Mouse (Mus musculus) embryonic facial prominence, embryonic 12.5 days (tissue): Measurements from ENCODE around the gene Rdx. TPM values are rescaled to one million over a fixed set of nuclear protein-coding genes. Genes with fewer than 3 reads are reported as not detected.

Source experiments
- ATAC-seq: fragments of 200-750 bp; cut with Nextera tagmentation; 2 replicates; pipeline ENCODE4 v1.8.0; 2017; ENCODE audit not compliant: insufficient number of reproducible peaks, insufficient read depth, low FRiP score, low TSS enrichment
- H3K27ac ChIP-seq: fragments of 300-500 bp; sonication (generic); 2 replicates; pipeline ENCODE4 v1.5.1; 2016; ENCODE audit warnings: mild to moderate bottlenecking
- H3K27me3 ChIP-seq: fragments of 300-500 bp; sonication (generic); 2 replicates; pipeline ENCODE4 v1.6.1; 2016; ENCODE audit warnings: mild to moderate bottlenecking, moderate library complexity
- H3K36me3 ChIP-seq: fragments of 300-500 bp; sonication (generic); 2 replicates; pipeline ENCODE4 v1.6.1; 2016; ENCODE audit warnings: mild to moderate bottlenecking
- H3K4me1 ChIP-seq: fragments of 300-500 bp; sonication (generic); 2 replicates; pipeline ENCODE4 v1.6.1; 2016
- H3K4me2 ChIP-seq: fragments of 300-500 bp; sonication (generic); replicated peaks from 2 replicates; pipeline ENCODE4 v1.6.1; 2016; ENCODE audit warnings: mild to moderate bottlenecking, moderate library complexity
- H3K4me3 ChIP-seq: fragments of 300-500 bp; sonication (generic); 2 replicates; pipeline ENCODE4 v1.5.1; 2016; ENCODE audit warnings: mild to moderate bottlenecking
- H3K9ac ChIP-seq: fragments of 300-500 bp; sonication (generic); 2 replicates; pipeline ENCODE4 v1.6.1; 2016; ENCODE audit warnings: mild to moderate bottlenecking, moderate library complexity
- H3K9me3 ChIP-seq: fragments of 300-500 bp; sonication (generic); 2 replicates; pipeline ENCODE4 v1.6.1; 2016; ENCODE audit warnings: mild to moderate bottlenecking, moderate library complexity
- WGBS: fragments of 180-500 bp; shearing (Covaris S2); methylation state at CpG from one replicate; pipeline ENCODE4 v1.1.7; 2016; 5-methylcytosine and 5-hydroxymethylcytosine counted together
- microRNA-seq: library from miRNA; unstranded; fragments of <30 nt; microRNA quantifications from one replicate; pipeline ENCODE4, GENCODE M21; 2017
- polyA plus RNA-seq: library from polyadenylated mRNA; unstranded; fragments of >200 nt; fragmentation: Nextera tagmentation; extraction: Ambion mirVana; gene quantifications from 2 replicates; pipeline ENCODE4 v1.2.1, GENCODE M21; 2016

Rdx gene
- polyA plus RNA-seq, 1 experiment from 2014 or later = 147 TPM

DNA sequence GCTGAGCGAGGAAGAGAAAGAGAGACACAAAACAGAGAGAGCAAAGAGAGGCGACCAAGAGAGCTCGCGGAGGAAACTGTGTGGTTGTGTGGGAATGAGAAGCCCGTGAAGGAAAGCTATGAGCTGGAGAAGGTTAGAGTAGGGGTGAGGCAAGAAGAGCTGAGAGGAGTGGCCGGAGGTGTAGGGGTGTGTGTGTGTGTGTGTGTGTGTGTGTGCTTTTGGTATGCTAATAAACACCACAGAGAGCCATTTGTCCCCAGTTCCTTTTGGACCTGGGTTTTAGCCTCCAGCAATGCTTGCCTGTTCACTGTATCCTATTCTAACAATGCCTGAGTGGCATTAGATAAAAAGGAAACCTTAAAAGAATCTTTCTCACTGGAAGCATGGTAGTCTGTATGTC is 78.3 kb downstream of the Rdx start:
- peaks cover 8% of the 10 kb centered on the region; the same call in 1 of the 2 replicates for H3K36me3 ChIP-seq
- 84% methylated on average over 6 of the region's 6 CpGs for WGBS

DNA sequence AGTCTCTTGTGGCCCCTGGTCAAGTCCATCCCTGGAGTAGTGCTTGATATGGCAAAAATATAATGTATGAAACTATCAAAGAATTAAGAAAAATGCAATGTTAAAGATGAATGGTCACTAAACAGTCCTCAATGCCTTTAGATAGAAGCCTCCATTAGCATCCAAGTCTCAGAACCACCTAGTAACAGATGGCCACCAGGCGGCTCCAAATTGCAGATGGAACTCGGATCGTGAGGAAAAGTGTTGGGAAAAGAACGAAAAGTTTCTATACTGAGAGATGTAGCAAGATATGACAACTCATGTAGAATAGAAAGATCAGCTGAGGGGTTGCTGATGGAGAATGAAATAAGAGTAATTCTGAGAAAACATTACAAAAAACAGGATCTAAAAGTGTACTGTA is 83.4 kb downstream of the Rdx start:
- no peaks in the 10 kb centered on the region for H3K27me3 ChIP-seq
- H3K4me1 ChIP-seq = no peaks in the 10 kb centered on the region
- H3K27ac ChIP-seq = no peak overlapping the region
- no peak for ATAC-seq
- WGBS = 77% methylated on average over 4 of the region's 4 CpGs
- H3K4me3 ChIP-seq = no peak overlapping the region
- peaks cover 4% of the 10 kb centered on the region; the same call in 1 of the 2 replicates for H3K36me3 ChIP-seq
- no peak overlapping the region for H3K4me2 ChIP-seq
- H3K9ac ChIP-seq = no peak overlapping the region
- no peaks in the 10 kb centered on the region for H3K9me3 ChIP-seq

More for the DNA sequence above, 78.3 kb downstream of the Rdx start:
- Histone ChIP-seq H3K4me3 (no peak overlapping the region), H3K27ac (no peak overlapping the region), H3K27me3 (no peaks in the 10 kb centered on the region), H3K4me2 (no peak overlapping the region), H3K9me3 (no peaks in the 10 kb centered on the region), H3K4me1 (no peaks in the 10 kb centered on the region), H3K9ac (no peak overlapping the region)
- no peak for ATAC-seq

DNA sequence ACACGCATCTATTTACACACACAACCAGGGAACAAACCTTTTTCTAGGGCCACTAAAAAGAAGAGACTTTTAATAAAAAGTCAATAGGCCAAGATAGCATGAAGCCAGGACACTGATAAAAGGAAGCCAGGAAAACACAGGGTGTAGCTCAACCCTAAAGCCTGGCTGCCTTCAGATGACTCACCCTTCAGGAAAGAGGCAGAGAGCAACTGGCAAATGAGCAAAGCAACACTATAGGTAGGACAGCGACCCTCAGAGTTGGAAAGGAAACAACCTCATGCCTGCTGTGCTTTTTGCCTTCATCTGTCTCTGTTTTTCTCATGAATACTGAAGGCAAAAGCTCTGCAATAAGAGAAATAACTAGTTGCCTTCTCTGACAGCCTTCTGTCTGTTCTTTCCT is 85.8 kb downstream of the Rdx start:
- WGBS = 83% methylated on average over 2 of the region's 2 CpGs
- no peaks in the 10 kb centered on the region for H3K36me3 ChIP-seq
- H3K4me1 ChIP-seq = no peaks in the 10 kb centered on the region

More for the DNA sequence above, 85.8 kb downstream of the Rdx start:
- Histone ChIP-seq H3K4me3 (no peak overlapping the region), H3K27ac (no peak overlapping the region), H3K27me3 (no peaks in the 10 kb centered on the region), H3K4me2 (no peak overlapping the region), H3K9me3 (no peaks in the 10 kb centered on the region), H3K9ac (no peak overlapping the region)
- no peak for ATAC-seq

Small RNA genes lying within 50 kb of the gene (microRNA-seq; reads per million reads assigned to microRNA genes)
- gene Gm27686 (not detected), gene Mir6244 (not detected)

Other genes starting within 250 kb of the Rdx start
- 66.1 and 67.8 TPM in 2 replicates for gene Fdx1, start 83.6 kb upstream of the Rdx start, polyA plus RNA-seq
- 3.8 and 3.9 TPM in 2 replicates for gene Zc3h12c, start 121.4 kb downstream of the Rdx start, polyA plus RNA-seq